Mouse (Mus musculus) activated CD4-positive, CD25-positive, alpha-beta regulatory T cell, adult 4 months (primary cell): ENCODE data around the gene Ucn2. TPM values are rescaled to one million over a fixed set of nuclear protein-coding genes. Genes with fewer than 3 reads are reported as not detected.
A peak's percentile ranks its signal among the peaks of the same experiment; 100 is the strongest.

Source experiments
- ATAC-seq: one replicate; pipeline ENCODE4 v1.8.0; 2017
- polyA plus RNA-seq, 2 experiments: library from polyadenylated mRNA; unstranded; fragments of 100-300 nt; shearing (Covaris generic); gene quantifications; one replicate each; pipeline ENCODE4 v1.2.1; 2017

The Ucn2 gene
- polyA plus RNA-seq, 2 experiments from 2014 or later = not detected

GRCm38 (mm10) chr9:108992620-108993361, 7.0 kb downstream of the Ucn2 start:
- no peak for ATAC-seq

GRCm38 (mm10) chr9:108996411-108996810, 10.6 kb downstream of the Ucn2 start:
- no peak for ATAC-seq

GRCm38 (mm10) chr9:108998287-108999166, 12.7 kb downstream of the Ucn2 start:
- ATAC-seq = no peak

GRCm38 (mm10) chr9:108999167-108999526, 13.3 kb downstream of the Ucn2 start:
- ATAC-seq = no peak

- peak; percentile 79 for ATAC-seq
These were observed 14.9 kb downstream of the Ucn2 start for GRCm38 (mm10) chr9:109000726-109001125.

- ATAC-seq = no peak
These were observed 17.4 kb downstream of the Ucn2 start for GRCm38 (mm10) chr9:109003201-109003600.

GRCm38 (mm10) chr9:109007025-109007780, 21.4 kb downstream of the Ucn2 start:
- no peak for ATAC-seq

- no peak for ATAC-seq
These were observed 22.3 kb downstream of the Ucn2 start for GRCm38 (mm10) chr9:109008081-109008480.

- no peak for ATAC-seq
These were observed 23.3 kb downstream of the Ucn2 start for GRCm38 (mm10) chr9:109008994-109009635.

- ATAC-seq = no peak
These were observed 24.0 kb downstream of the Ucn2 start for GRCm38 (mm10) chr9:109009636-109010315.

GRCm38 (mm10) chr9:109010316-109010690, 24.5 kb downstream of the Ucn2 start:
- no peak for ATAC-seq

GRCm38 (mm10) chr9:109015397-109015796, 29.6 kb downstream of the Ucn2 start:
- ATAC-seq = no peak

GRCm38 (mm10) chr9:109016973-109017604, 31.3 kb downstream of the Ucn2 start:
- no peak for ATAC-seq

- ATAC-seq = no peak
These were observed 35.6 kb downstream of the Ucn2 start for GRCm38 (mm10) chr9:109021428-109021827.

- ATAC-seq = no peak
These were observed 37.3 kb downstream of the Ucn2 start for GRCm38 (mm10) chr9:109022866-109023685.

GRCm38 (mm10) chr9:109027521-109027920, 41.7 kb downstream of the Ucn2 start:
- no peak for ATAC-seq

GRCm38 (mm10) chr9:109028421-109028820, 42.6 kb downstream of the Ucn2 start:
- ATAC-seq = no peak

- no peak for ATAC-seq
These were observed 43.1 kb downstream of the Ucn2 start for GRCm38 (mm10) chr9:109028919-109029318.

- no peak for ATAC-seq
These were observed 44.5 kb downstream of the Ucn2 start for GRCm38 (mm10) chr9:109030312-109030711.

GRCm38 (mm10) chr9:109031001-109031400, 45.2 kb downstream of the Ucn2 start:
- no peak for ATAC-seq

- ATAC-seq = no peak
These were observed 45.9 kb downstream of the Ucn2 start for GRCm38 (mm10) chr9:109031686-109032085.
